Mouse (Mus musculus) CH12.LX (cell line): ENCODE measurements around the gene Itsn1.

Source experiments
- CHD2 ChIP-seq: IDR thresholded peaks from 2 replicates; pipeline ENCODE4 v1.6.1; 2011; ENCODE audit warnings: low read length, improper control_type of control experiment
- CTCF ChIP-seq, 2 experiments: IDR thresholded peaks in 1 of 2; conservative IDR thresholded peaks in 1 of 2; 2 replicates each; pipeline ENCODE4 v1.5.1; 2011 to 2012; ENCODE audit warnings: low read depth in 2 of 2, low read length in 2 of 2, improper control_type of control experiment in 1 of 2, inconsistent platforms in 1 of 2, mild to moderate bottlenecking in 1 of 2, moderate library complexity in 1 of 2
- ETS1 ChIP-seq: conservative IDR thresholded peaks from 2 replicates; pipeline ENCODE4 v1.6.1; 2012; ENCODE audit warnings: low read depth, mild to moderate bottlenecking, inconsistent platforms, low read length, improper control_type of control experiment, moderate library complexity
- GABPA ChIP-seq: IDR thresholded peaks from 2 replicates; pipeline ENCODE4 v1.6.1; 2012; ENCODE audit warnings: low read depth, low read length, improper control_type of control experiment, inconsistent platforms; ENCODE audit not compliant: insufficient replicate concordance
- HCFC1 ChIP-seq: IDR thresholded peaks from 2 replicates; pipeline ENCODE4 v1.6.1; 2012; ENCODE audit warnings: low read depth, mild to moderate bottlenecking, inconsistent platforms, low read length, improper control_type of control experiment
- KAT2A ChIP-seq: IDR thresholded peaks from 2 replicates; pipeline ENCODE4 v1.6.1; 2012; ENCODE audit warnings: low read length, improper control_type of control experiment, inconsistent platforms; ENCODE audit not compliant: insufficient replicate concordance
- MAFK ChIP-seq: IDR thresholded peaks from 2 replicates; pipeline ENCODE4 v1.6.1; 2011; ENCODE audit warnings: low read length, improper control_type of control experiment; ENCODE audit not compliant: insufficient replicate concordance
- MEF2A ChIP-seq: IDR thresholded peaks from 2 replicates; pipeline ENCODE4 v1.6.1; 2014; ENCODE audit warnings: low read depth, mild to moderate bottlenecking, inconsistent platforms, low read length, improper control_type of control experiment, borderline replicate concordance
- POLR2A ChIP-seq: IDR thresholded peaks from 2 replicates; pipeline ENCODE4 v1.6.1; 2011; ENCODE audit warnings: low read depth, mild to moderate bottlenecking, improper control_type of control experiment, low read length
- POLR2AphosphoS2 ChIP-seq: IDR thresholded peaks from 2 replicates; pipeline ENCODE4 v1.6.1; 2011; ENCODE audit warnings: low read depth, low read length, improper control_type of control experiment
- USF2 ChIP-seq: conservative IDR thresholded peaks from 2 replicates; pipeline ENCODE4 v1.6.1; 2011; ENCODE audit warnings: low read depth, low read length, improper control_type of control experiment

GRCm38 (mm10) chr16:91822325-91822724 lies 93.2 kb downstream of the Itsn1 start:
- TF ChIP-seq KAT2A (no peak), POLR2A (no peak), CHD2 (no peak), GABPA (no peak), USF2 (no peak), MAFK (no peak), ETS1 (no peak), CTCF (conservative IDR thresholded peaks at IDR 0.05 in 1 of 2, IDR thresholded peaks at IDR 0.05 in 1 of 2; ENCODE audit: low read depth in 2 of 2, low read length in 2 of 2) (no peak), HCFC1 (no peak), POLR2AphosphoS2 (no peak), MEF2A (no peak)
